Mouse (Mus musculus): ENCODE results near the gene Prkcz. TPM values are rescaled to one million over a fixed set of nuclear protein-coding genes. Genes with fewer than 3 reads are reported as not detected.

Gene Prkcz
- total RNA-seq, 2 experiments from 2014 or later, result 2.6 to 3.0 TPM

GRCm38 (mm10) chr4:155219271-155220212 is 141.6 kb downstream of the Prkcz start:
- DNase-seq, result no peak

- no peak for DNase-seq
Observed at GRCm38 (mm10) chr4:155218104-155218732, 142.9 kb downstream of the Prkcz start.

DNA sequence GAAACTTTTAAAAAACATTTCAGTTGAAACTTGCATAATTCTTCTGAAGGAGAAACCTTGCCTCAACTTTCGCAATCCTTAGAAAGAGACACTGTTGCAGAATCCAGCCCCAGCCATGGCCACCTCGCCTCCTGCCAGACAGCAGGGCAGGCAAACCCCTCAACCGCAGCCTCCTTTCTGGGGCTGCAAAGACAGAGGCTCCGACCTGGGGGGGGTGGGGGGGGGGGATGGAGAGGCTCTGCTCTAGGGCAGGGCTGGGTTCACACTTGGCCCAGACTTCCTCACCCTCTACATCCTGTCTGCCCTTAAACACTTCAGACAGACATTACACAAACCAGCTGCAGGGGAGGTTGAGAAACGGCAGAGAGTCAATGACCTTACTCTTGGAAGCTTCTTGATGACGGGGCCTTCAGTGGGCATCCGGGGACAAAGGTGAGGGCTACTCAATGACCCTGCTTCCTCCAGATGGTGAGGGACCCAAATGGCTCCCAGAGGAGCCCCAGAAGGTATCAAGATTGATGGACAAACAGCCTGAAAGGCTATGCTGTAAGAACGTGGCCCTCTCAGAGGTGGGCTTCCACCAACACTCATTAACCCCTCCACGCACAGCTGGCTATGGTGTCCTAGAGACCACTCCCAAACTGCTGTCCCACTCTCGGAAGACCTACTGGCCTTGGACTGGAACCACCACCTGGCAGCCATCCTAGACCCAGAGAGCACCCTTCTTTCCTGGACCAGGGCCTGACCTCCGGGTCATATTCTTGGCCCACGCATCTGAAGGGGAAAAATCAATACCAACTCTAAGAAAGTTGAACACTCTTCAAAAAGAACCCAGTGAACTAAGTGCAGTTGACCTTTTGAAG is 143.7 kb downstream of the Prkcz start:
- no peak for DNase-seq

GRCm38 (mm10) chr4:155215773-155216630 is 145.2 kb downstream of the Prkcz start:
- DNase-seq, result no peak

- no peak for DNase-seq
Observed at GRCm38 (mm10) chr4:155215203-155215602, 146.0 kb downstream of the Prkcz start.

DNA sequence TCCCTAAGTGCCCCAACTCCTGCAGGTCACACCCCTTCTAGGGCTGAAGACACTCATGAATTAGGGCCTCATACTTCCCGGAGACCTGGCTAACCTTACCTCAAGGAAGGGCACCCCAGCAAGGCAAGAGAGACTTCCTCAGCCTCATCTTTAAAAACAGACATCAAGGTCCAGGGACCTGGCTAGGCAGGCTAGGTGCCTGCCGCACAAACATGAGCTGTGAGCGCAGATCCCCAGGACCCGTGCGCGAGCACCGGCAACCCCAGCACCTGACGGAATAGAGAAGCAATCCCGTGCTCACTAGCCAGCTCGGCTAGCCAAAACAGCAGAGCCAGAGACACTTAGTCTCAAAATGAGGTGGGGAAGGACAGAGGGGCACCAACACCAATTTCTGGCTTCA is 146.4 kb downstream of the Prkcz start:
- DNase-seq, result no peak

GRCm38 (mm10) chr4:155214188-155214587 is 147.0 kb downstream of the Prkcz start:
- DNase-seq, result no peak

- no peak for DNase-seq
Observed at GRCm38 (mm10) chr4:155213752-155214054, 147.5 kb downstream of the Prkcz start.

DNA sequence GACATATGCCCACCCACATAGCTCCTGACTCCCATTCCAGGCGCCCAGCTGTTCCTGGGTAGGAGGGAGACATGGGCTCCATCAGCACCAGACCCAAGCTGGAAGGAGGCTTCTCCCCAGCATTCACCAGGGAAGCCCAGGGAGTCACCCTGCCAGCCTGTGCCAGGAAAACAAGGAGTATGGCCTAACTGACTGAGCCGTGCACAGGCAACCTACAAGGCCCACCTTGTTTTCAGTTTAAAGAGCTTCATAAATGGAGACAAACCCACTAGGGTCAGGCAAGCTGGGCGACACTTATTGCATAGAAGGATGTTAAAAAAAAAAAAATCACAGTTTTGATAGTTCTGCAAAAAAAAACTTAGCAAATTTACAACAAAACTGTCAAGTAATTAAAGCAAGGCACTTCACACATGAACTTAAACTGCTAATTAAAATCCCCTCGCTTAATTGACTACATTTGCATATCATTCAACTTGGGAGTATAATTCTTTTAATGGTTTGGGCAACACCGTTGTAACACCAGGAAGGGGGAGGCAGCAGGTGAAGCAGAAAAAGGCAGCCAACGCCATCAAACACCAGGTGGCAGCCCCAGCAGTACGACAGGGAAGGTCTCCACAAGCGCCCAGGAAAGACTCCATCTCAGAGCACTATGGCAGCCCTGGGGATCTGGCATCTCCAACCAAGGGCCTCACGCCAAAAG is 148.0 kb downstream of the Prkcz start:
- DNase-seq, result no peak

Other genes starting within 250 kb of the Prkcz start
- gene Ski, start 138.8 kb downstream of the Prkcz start, total RNA-seq (2021), result 10 to 100 TPM; 68.1 to 79.6 TPM
- 10 to 100 TPM; 18.9 to 26.4 TPM for gene Faap20, start 111.6 kb downstream of the Prkcz start, total RNA-seq (2021)
- under 1 TPM; 0.81 to 0.96 TPM for gene Gabrd, start 36.8 kb upstream of the Prkcz start, total RNA-seq (2021)
- gene Cfap74, start 47.8 kb upstream of the Prkcz start, total RNA-seq (2021), result 1 to 10 TPM; 1.2 TPM
- 100 to 1,000 TPM; 122 to 216 TPM for gene Tmem52, start 107.8 kb upstream of the Prkcz start, total RNA-seq (2021)
- 100 to 1,000 TPM; 156 to 177 TPM for gene Gnb1, start 130.0 kb upstream of the Prkcz start, total RNA-seq (2021)
- 10 to 100 TPM; 20.8 to 25.2 TPM for gene Nadk, start 201.0 kb upstream of the Prkcz start, total RNA-seq (2021)
- 1 to 10 TPM; 6.5 to 8.6 TPM for gene Slc35e2, start 240.1 kb upstream of the Prkcz start, total RNA-seq (2021)

Measured in gastrocnemius, postnatal 10 days (tissue).